Mouse (Mus musculus): Measurements from ENCODE around the gene Cebpg.

DNA sequence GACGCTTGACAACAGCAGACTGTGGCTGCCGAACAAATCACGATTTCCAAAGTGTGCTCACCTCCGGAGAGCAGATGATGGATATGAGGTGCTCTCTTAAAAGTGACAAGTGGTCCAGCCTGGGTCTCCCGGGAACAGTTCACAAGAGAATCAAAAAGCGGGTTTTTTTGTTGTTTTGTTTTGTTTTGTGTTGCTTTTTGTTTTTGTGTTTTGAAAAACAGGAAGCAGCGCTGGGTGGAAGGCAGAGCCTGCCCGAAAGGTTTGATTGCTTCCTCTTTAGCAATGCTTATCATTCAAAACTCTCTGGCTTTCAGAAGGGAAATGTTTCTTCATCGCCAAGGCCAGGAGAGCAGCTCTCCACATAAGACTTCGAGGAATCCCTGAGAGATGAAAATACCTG is 626 bp upstream of the Cebpg start:
- no peak for TF ChIP-seq GATA1 (IDR thresholded peaks at IDR 0.05; ENCODE audit: borderline replicate concordance, low read length)
- TF ChIP-seq FLI1 (IDR thresholded peaks at IDR 0.05; ENCODE audit: low read length) = no peak
